Mouse (Mus musculus) stomach, postnatal 0 days (tissue): Measurements from ENCODE around the gene Lrrc8e.
A peak's percentile ranks its signal among the peaks of the same experiment; 100 is the strongest.

Experiments used
- CTCF ChIP-seq: IDR thresholded peaks from 2 replicates; pipeline ENCODE4 v1.5.1; 2016; ENCODE audit warnings: antibody characterized with exemption, low read depth, mild to moderate bottlenecking, moderate library complexity
- EP300 ChIP-seq: optimal IDR thresholded peaks from 2 replicates; pipeline ENCODE3; 2016; ENCODE audit warnings: antibody characterized with exemption

DNA sequence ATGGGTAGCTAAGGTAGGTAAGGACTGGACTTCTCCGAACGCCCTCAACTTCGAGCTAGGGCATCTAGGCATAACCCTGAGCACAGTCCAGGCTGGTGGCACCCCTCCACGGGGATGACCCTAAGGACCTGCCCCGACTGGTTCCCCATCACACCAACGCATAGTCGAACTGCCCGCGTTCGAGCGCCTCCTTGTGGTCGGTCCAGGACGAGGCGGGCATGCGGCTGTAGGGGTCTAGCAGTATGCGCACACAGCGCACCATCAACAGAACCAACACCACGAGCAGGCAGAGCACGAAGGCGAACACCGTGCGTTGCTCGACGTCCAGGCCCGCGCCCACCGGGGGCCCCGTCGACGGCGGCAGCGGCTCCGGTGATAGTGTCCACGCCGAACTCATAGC, 31.6 kb downstream of the Lrrc8e start:
- TF ChIP-seq CTCF: peak; percentile 94
- TF ChIP-seq EP300: no peak
